Mouse (Mus musculus) C2C12 (cell line): ENCODE data around the gene Clstn2.

Experiments
- CEBPB ChIP-seq: IDR thresholded peaks from one replicate; pipeline ENCODE4 v1.6.1; 2011; ENCODE audit warnings: low read depth, mild to moderate bottlenecking, control low read depth, moderate library complexity
- CTCF ChIP-seq: IDR thresholded peaks from one replicate; pipeline ENCODE4 v1.5.1; 2011; ENCODE audit not compliant: control insufficient read depth, insufficient read depth, insufficient read length
- MAX ChIP-seq: IDR thresholded peaks from one replicate; pipeline ENCODE4 v1.6.1; 2011; ENCODE audit warnings: mild to moderate bottlenecking, control low read depth
- MYOD1 ChIP-seq: IDR thresholded peaks from one replicate; pipeline ENCODE4 v1.6.1; 2011; ENCODE audit warnings: low read depth; ENCODE audit not compliant: control insufficient read depth, insufficient read length
- USF1 ChIP-seq: IDR thresholded peaks from one replicate; pipeline ENCODE4 v1.6.1; 2011; ENCODE audit warnings: low read depth, mild to moderate bottlenecking, control low read depth, moderate library complexity

GRCm38 (mm10) chr9:97686826-97687425 lies 346.1 kb downstream of the Clstn2 start:
- no peak for TF ChIP-seq CTCF
- no peak for TF ChIP-seq MAX
- no peak for TF ChIP-seq USF1
- no peak for TF ChIP-seq CEBPB
- no peak for TF ChIP-seq MYOD1
